Mouse (Mus musculus) heart, embryonic 16.5 days (tissue): ENCODE results near the gene Slc16a10. TPM values are rescaled to one million over a fixed set of nuclear protein-coding genes. Genes with fewer than 3 reads are reported as not detected.

Experiments
- ATAC-seq: fragments of 200-750 bp; cut with Nextera tagmentation; replicated peaks from 2 replicates; pipeline ENCODE4 v1.8.0; 2017; ENCODE audit warnings: moderate number of reproducible peaks; ENCODE audit not compliant: insufficient read depth, low FRiP score; ENCODE audit errors: extremely low read depth
- H3K27ac ChIP-seq: fragments of 300-500 bp; sonication (generic); 2 replicates; pipeline ENCODE4 v1.5.1; 2014; ENCODE audit warnings: mild to moderate bottlenecking, low read length, control low read depth, moderate library complexity
- H3K27me3 ChIP-seq: fragments of 300-500 bp; sonication (generic); 2 replicates; pipeline ENCODE4 v1.6.1; 2014; ENCODE audit warnings: low read length, mixed read lengths; ENCODE audit not compliant: control insufficient read depth, insufficient read depth
- H3K36me3 ChIP-seq: fragments of 300-500 bp; sonication (generic); 2 replicates; pipeline ENCODE4 v1.6.1; 2014; ENCODE audit not compliant: control insufficient read depth, insufficient read depth
- H3K4me1 ChIP-seq: fragments of 300-500 bp; sonication (generic); 2 replicates; pipeline ENCODE4 v1.6.1; 2014; ENCODE audit warnings: low read length, mixed read lengths; ENCODE audit not compliant: control insufficient read depth, insufficient read depth
- H3K4me2 ChIP-seq: fragments of 300-500 bp; sonication (generic); 2 replicates; pipeline ENCODE4 v1.6.1; 2014; ENCODE audit warnings: low read depth, mild to moderate bottlenecking, control low read depth, low read length
- H3K4me3 ChIP-seq: fragments of 300-500 bp; sonication (generic); 2 replicates; pipeline ENCODE4 v1.5.1; 2014; ENCODE audit warnings: mild to moderate bottlenecking, control low read depth, low read length
- H3K9ac ChIP-seq: fragments of 300-500 bp; sonication (generic); 2 replicates; pipeline ENCODE4 v1.6.1; 2014; ENCODE audit warnings: low read length, control low read depth
- H3K9me3 ChIP-seq: fragments of 300-500 bp; sonication (generic); replicated peaks from 2 replicates; pipeline ENCODE4 v1.6.1; 2016; ENCODE audit warnings: low read length; ENCODE audit not compliant: control insufficient read depth
- WGBS: fragments of 180-500 bp; shearing (Covaris S2); extraction: QIAGEN DNeasy Blood & Tissue Kit; methylation state at CpG from one replicate; pipeline ENCODE4 v1.1.7; 2014; 5-methylcytosine and 5-hydroxymethylcytosine counted together
- polyA plus RNA-seq: library from polyadenylated mRNA; unstranded; fragments of >200 nt; fragmentation: Nextera tagmentation; extraction: Ambion mirVana; gene quantifications from 2 replicates; pipeline ENCODE4 v1.2.1, GENCODE M21; 2015

The Slc16a10 gene
- 20.1 and 23.3 TPM in 2 replicates for polyA plus RNA-seq

DNA sequence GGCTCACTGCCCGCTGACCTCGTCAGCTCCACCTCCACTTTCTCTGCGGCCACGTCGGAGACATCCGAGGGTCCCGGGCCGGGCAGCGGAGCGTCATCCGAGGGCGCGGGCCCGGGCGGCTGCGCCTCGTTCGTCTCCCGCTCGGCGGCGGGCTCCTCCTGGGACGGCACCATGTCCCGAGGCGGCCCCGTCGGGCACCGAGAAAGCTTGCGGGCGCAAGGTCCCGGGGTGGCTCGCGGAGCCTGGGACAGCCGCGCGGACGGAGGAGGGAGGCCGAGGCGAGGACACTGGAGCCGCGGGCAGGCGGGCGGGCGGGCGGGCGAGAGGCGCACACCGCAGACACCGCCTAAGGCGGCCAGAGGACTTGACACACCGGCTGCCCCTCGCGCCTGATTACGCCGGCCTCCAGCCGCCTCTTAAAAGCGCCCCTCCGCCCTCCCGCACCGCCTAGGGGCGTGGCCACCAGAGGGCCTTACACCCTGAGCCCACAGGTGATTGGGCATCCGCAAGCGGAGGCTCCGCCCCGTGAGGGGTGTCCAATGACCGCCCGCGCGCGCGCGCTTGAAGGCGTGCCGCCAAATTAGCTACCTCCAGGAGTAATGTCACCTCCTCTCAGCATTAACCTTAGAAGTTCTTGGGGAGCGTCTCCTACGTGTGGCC is at the start of gene Slc16a10:
Gene Slc16a10, minus strand, starts transcription at position 395 of the 660 bp plus-strand sequence.
- H3K27me3 ChIP-seq: no peaks in the 10 kb centered on the region
- peaks cover 3% of the 10 kb centered on the region for H3K4me1 ChIP-seq
- H3K36me3 ChIP-seq: no peaks in the 10 kb centered on the region
- peak; percentile 96 for ATAC-seq
- H3K4me2 ChIP-seq: peak within 1 kb of the TSS; percentile 81
- under 1% methylated on average over 68 of the region's 76 CpGs for WGBS
- H3K27ac ChIP-seq: peak within 1 kb of the TSS; percentile 87
- peak within 1 kb of the TSS; percentile 86 for H3K9ac ChIP-seq
- H3K4me3 ChIP-seq: peak within 1 kb of the TSS; percentile 81
- H3K9me3 ChIP-seq: no peaks in the 10 kb centered on the region

GRCm38 (mm10) chr10:40191338-40191979 is 49.4 kb upstream of the Slc16a10 start:
- H3K27me3 ChIP-seq: no peaks in the 10 kb centered on the region
- no peaks in the 10 kb centered on the region for H3K4me1 ChIP-seq
- no peaks in the 10 kb centered on the region for H3K9me3 ChIP-seq
- no peaks in the 10 kb centered on the region for H3K36me3 ChIP-seq
- peak overlapping the region; percentile 35 for H3K9ac ChIP-seq
- H3K4me2 ChIP-seq: peak overlapping the region; percentile 43
- WGBS: 43% methylated on average over 22 of the region's 22 CpGs
- no peak overlapping the region for H3K27ac ChIP-seq
- ATAC-seq: no peak
- H3K4me3 ChIP-seq: peak overlapping the region; percentile 25; the same call in 1 of the 2 replicates

DNA sequence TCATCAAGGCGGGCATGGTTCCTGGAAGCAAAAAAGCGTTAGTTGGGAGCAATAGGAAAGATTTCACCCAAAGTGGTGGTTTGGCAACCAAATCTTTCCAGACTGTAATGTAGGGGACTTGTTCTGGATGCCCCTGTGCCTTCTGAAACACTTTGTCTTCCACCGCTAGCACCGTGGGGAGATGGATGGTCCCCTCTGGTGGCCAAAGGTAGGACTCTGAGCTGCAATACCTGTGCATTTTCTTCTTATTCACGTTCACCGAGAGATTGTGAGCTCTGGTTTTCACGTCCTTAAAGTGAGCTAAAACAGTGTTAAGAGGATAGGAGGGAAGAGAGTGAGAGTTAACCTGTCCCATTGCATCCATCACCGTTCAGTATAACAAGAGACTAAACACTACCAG is 48.8 kb upstream of the Slc16a10 start:
- Histone ChIP-seq H3K9ac (no peak overlapping the region), H3K36me3 (no peaks in the 10 kb centered on the region), H3K4me1 (no peaks in the 10 kb centered on the region), H3K4me2 (peak overlapping the region; percentile 43), H3K4me3 (no peak overlapping the region), H3K9me3 (no peaks in the 10 kb centered on the region), H3K27me3 (no peaks in the 10 kb centered on the region), H3K27ac (no peak overlapping the region)
- no peak for ATAC-seq
- WGBS: 76% methylated on average over 8 of the region's 8 CpGs

DNA sequence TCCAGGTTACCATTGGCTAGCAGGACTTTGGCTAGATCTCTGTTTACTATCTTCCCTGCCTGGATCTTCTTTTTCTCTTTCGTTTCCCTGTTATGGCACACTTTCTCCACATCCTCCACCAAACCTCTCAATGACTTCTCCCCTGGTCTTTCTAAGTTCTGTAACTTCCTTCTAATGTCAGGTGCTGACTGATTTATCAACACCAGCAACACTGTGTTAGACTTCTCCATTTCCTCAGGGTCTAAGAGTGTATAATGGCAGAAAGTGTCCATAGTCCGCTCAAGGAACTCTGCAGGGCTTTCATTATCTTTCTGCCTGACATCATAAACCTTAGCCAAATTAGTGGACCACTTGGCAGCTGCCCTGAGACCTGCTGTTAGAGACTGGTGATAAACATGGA is 47.6 kb upstream of the Slc16a10 start:
- Histone ChIP-seq H3K9me3 (no peaks in the 10 kb centered on the region), H3K27ac (no peak overlapping the region), H3K4me1 (no peaks in the 10 kb centered on the region), H3K9ac (no peak overlapping the region), H3K4me2 (no peak overlapping the region), H3K4me3 (no peak overlapping the region), H3K36me3 (no peaks in the 10 kb centered on the region), H3K27me3 (no peaks in the 10 kb centered on the region)
- no peak for ATAC-seq
- 76% methylated on average over 2 of the region's 2 CpGs for WGBS

GRCm38 (mm10) chr10:40188831-40189230 is 46.8 kb upstream of the Slc16a10 start:
- Histone ChIP-seq H3K9me3 (no peaks in the 10 kb centered on the region), H3K9ac (no peak overlapping the region)
- 69% methylated on average over 3 of the region's 3 CpGs for WGBS

GRCm38 (mm10) chr10:40185956-40186355 is 43.9 kb upstream of the Slc16a10 start:
- no peak for ATAC-seq
- H3K27ac ChIP-seq: no peak overlapping the region
- no peaks in the 10 kb centered on the region for H3K9me3 ChIP-seq
- H3K36me3 ChIP-seq: no peaks in the 10 kb centered on the region
- H3K4me2 ChIP-seq: no peak overlapping the region
- 0 out of 2 replicates have a peak, but pooled peaks cover 1% of the 10 kb centered on the region for H3K4me1 ChIP-seq
- H3K9ac ChIP-seq: no peak overlapping the region
- no peaks in the 10 kb centered on the region for H3K27me3 ChIP-seq
- H3K4me3 ChIP-seq: no peak overlapping the region

More at GRCm38 (mm10) chr10:40188831-40189230, 46.8 kb upstream of the Slc16a10 start:
- Histone ChIP-seq H3K4me1 (no peaks in the 10 kb centered on the region), H3K4me2 (no peak overlapping the region), H3K27ac (no peak overlapping the region), H3K27me3 (no peaks in the 10 kb centered on the region), H3K36me3 (no peaks in the 10 kb centered on the region), H3K4me3 (no peak overlapping the region)
- ATAC-seq: no peak

GRCm38 (mm10) chr10:40180011-40180410 is 38.0 kb upstream of the Slc16a10 start:
- Histone ChIP-seq H3K4me1 (peaks cover 12% of the 10 kb centered on the region), H3K9me3 (no peaks in the 10 kb centered on the region), H3K4me3 (no peak overlapping the region), H3K9ac (no peak overlapping the region), H3K4me2 (no peak overlapping the region), H3K27me3 (no peaks in the 10 kb centered on the region), H3K27ac (no peak overlapping the region), H3K36me3 (no peaks in the 10 kb centered on the region)
- ATAC-seq: no peak
- 67% methylated on average over 2 of the region's 2 CpGs for WGBS

DNA sequence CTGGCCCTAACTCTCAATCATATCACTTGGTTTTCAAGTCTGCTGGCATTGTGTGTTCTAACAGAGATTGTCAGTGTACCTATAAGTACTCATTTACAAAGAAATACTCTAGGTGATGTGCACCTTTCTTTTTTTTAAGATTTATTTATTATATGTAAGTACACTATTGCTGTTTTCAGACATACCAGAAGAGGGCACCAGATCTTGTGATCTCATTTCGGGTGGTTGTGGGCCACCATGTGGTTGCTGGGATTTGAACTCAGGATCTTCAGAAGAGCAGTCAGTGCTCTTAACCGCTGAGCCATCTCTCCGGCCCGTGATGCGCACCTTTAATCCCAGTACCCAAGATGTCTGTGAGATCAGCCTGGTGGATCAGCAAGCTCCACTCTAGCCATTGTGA is 37.1 kb upstream of the Slc16a10 start:
- Histone ChIP-seq H3K4me1 (peaks cover 12% of the 10 kb centered on the region), H3K36me3 (no peaks in the 10 kb centered on the region), H3K9ac (no peak overlapping the region), H3K27ac (no peak overlapping the region), H3K27me3 (no peaks in the 10 kb centered on the region), H3K9me3 (no peaks in the 10 kb centered on the region), H3K4me2 (no peak overlapping the region), H3K4me3 (no peak overlapping the region)
- 94% methylated on average over 5 of the region's 5 CpGs for WGBS
- no peak for ATAC-seq

DNA sequence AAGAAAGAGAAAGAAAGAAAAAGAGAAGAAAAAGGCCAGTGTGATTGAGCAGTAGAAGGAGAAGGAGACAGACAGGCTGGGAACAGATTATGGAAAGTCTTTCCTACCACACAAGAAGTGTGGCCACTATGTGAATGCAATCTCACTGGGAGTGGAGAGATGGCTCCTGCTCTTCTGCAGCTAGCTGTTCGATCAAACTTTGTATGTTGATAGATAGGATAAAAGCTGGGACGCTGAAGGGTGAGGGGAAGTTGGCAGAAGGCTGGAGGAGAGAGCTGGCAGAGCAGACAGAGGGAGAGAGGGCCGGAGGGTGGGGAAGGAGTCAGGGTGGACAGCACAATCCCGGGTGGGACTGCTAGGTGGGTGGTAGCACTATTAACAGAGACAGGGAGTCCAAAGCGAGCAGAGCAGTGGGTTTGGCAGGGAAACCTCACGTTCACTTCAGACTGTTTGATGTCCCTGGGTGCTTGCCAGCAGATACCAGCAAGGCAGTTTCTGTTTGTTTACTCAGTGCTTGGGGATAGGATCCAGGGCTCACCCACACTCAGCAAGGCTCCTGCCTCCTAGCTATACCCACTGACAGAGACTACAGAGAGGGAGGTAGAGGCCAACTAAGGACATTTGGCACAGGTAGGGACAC is 35.4 kb upstream of the Slc16a10 start:
- no peak overlapping the region for H3K4me3 ChIP-seq
- H3K27ac ChIP-seq: peak overlapping the region; percentile 57
- H3K9me3 ChIP-seq: no peaks in the 10 kb centered on the region
- H3K4me1 ChIP-seq: peaks cover 12% of the 10 kb centered on the region
- 0 out of 2 replicates have a peak overlapping the region, but pooled peaks have one; percentile 29 for H3K9ac ChIP-seq
- H3K27me3 ChIP-seq: no peaks in the 10 kb centered on the region
- 16% methylated on average over 6 of the region's 6 CpGs for WGBS
- peak overlapping the region; percentile 41 for H3K4me2 ChIP-seq
- ATAC-seq: peak; percentile 41
- H3K36me3 ChIP-seq: no peaks in the 10 kb centered on the region
